Mouse (Mus musculus): ENCODE measurements around the gene Padi2. TPM values are rescaled to one million over a fixed set of nuclear protein-coding genes. Genes with fewer than 3 reads are reported as not detected.

Gene Padi2
- polyA plus RNA-seq, 1 experiment from 2014 or later = 0.89 TPM

DNA sequence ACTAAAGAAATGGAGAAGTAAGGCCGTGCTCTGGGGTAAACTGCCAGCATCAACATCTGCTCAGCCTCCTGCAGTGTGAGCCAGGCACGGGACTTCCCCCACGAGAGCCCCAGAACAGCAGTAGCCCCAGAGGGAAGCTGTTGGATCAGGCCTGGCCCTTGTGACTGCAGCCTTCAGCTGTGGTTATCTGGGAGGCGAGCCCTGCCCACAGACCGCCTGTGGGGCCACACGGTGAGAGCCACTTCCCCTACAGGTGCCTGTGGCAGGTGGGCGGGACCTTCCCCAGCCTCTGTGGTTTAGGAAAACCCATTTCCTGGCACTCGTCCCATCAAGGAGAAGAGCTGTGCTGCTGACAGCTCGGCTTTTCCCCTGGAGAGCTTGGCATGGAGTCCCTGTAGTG, 77.3 kb downstream of the Padi2 start:
- Histone ChIP-seq H3K4me2 (replicated peaks) (no peak overlapping the region), H3K9ac (replicated peaks) (no peak overlapping the region), H3K27me3 (0 out of 2 replicates have a peak, but pooled peaks cover 8% of the 10 kb centered on the region), H3K9me3 (no peaks in the 10 kb centered on the region), H3K4me3 (no peak overlapping the region), H3K4me1 (peaks cover 21% of the 10 kb centered on the region), H3K36me3 (peaks cover 16% of the 10 kb centered on the region), H3K27ac (replicated peaks) (no peak overlapping the region)
- no peak for ATAC-seq (ENCODE audit: low FRiP score, low read depth)
- WGBS = 22% methylated on average over 9 of the region's 9 CpGs

- 87% methylated on average over 6 of the region's 6 CpGs for WGBS
These were observed 78.4 kb downstream of the Padi2 start for GRCm38 (mm10) chr4:140984544-140984943.

GRCm38 (mm10) chr4:140986024-140986710, 80.0 kb downstream of the Padi2 start:
- peak; percentile 31; the same call in 1 of the 2 replicates for ATAC-seq (ENCODE audit: low FRiP score, low read depth)
- peak overlapping the region; percentile 59 for H3K4me2 ChIP-seq (replicated peaks)
- H3K36me3 ChIP-seq = no peaks in the 10 kb centered on the region
- 27% methylated on average over 15 of the region's 15 CpGs for WGBS
- H3K4me1 ChIP-seq = peaks cover 38% of the 10 kb centered on the region
- peak overlapping the region; percentile 69 for H3K4me3 ChIP-seq
- H3K27me3 ChIP-seq = 0 out of 2 replicates have a peak, but pooled peaks cover 8% of the 10 kb centered on the region
- H3K9me3 ChIP-seq = no peaks in the 10 kb centered on the region
- H3K9ac ChIP-seq (replicated peaks) = peak overlapping the region; percentile 77
- H3K27ac ChIP-seq (replicated peaks) = peak overlapping the region; percentile 62

More at GRCm38 (mm10) chr4:140984544-140984943, 78.4 kb downstream of the Padi2 start:
- no peak overlapping the region for H3K4me3 ChIP-seq
- H3K9me3 ChIP-seq = no peaks in the 10 kb centered on the region
- 0 out of 2 replicates have a peak, but pooled peaks cover 8% of the 10 kb centered on the region for H3K27me3 ChIP-seq
- peaks cover 5% of the 10 kb centered on the region for H3K36me3 ChIP-seq
- ATAC-seq (ENCODE audit: low FRiP score, low read depth) = no peak
- no peak overlapping the region for H3K9ac ChIP-seq (replicated peaks)
- peaks cover 31% of the 10 kb centered on the region for H3K4me1 ChIP-seq
- H3K27ac ChIP-seq (replicated peaks) = no peak overlapping the region
- no peak overlapping the region for H3K4me2 ChIP-seq (replicated peaks)

DNA sequence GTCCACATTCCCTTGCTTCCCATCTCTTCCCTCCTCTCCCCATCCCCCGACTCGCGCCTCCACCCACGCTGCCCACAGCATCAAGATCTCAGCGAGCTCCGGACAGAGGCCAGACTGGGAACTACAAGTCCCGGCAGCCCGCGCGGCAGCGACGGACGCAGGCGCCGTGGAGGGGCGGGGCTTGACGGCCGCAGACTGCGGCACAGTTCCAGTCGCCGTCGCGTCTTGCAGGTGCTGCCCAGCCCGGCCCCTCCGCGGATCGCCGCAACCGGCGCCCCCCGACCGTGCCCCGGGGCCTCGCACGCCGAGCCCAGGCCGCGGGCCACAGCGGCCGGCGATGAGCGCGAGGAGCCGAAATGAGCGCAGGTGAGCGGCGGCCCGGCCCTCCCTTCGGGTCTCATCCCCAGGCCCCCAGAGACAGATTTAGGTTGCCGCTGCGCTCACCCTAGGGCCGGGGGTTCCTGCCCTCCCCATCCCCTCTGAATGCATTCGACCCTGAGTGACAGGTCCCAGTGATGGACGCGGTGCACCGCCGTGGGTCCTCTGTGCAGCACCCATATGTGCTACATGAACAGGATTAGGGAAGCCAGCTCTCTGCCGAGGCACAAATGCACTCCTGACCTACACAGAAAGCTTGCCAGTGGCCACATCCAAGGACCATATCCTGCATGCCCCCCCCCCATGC, 80.7 kb downstream of the Padi2 start, which contains the start of gene Atp13a2:
Gene Atp13a2 (plus strand): TSS at position 163 of the 685 bp plus-strand sequence.
- H3K27ac ChIP-seq (replicated peaks) = peak within 1 kb of the TSS; percentile 62
- WGBS = under 1% methylated on average over 55 of the region's 58 CpGs
- H3K36me3 ChIP-seq = peaks cover 2% of the 10 kb centered on the region; the same call in 1 of the 2 replicates
- H3K4me1 ChIP-seq = peaks cover 38% of the 10 kb centered on the region
- peak within 1 kb of the TSS; percentile 77 for H3K9ac ChIP-seq (replicated peaks)
- ATAC-seq (ENCODE audit: low FRiP score, low read depth) = peak; percentile 94
- H3K27me3 ChIP-seq = 0 out of 2 replicates have a peak, but pooled peaks cover 8% of the 10 kb centered on the region
- H3K4me2 ChIP-seq (replicated peaks) = peak within 1 kb of the TSS; percentile 59
- H3K9me3 ChIP-seq = no peaks in the 10 kb centered on the region
- peak within 1 kb of the TSS; percentile 69 for H3K4me3 ChIP-seq

DNA sequence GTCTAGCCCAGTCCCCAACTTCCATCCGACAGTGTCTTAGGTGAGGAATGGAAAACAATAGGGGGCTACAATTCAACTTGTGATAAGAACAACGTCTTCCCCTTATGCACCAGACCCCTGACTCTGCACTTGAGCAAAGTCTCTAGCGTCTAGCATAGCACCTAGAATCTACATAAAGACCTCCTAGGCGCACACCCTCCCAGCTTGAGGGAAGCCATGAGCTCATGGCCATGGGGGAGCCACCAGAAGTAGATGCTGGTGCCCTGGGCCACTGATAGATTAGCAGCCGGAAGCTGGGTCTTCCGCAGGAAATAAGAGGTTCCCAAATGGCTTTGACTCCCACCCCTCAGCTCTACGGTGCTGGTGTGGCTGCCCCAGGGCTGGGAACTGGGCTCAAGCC, 81.3 kb downstream of the Padi2 start:
- Histone ChIP-seq H3K4me2 (replicated peaks) (peak overlapping the region; percentile 59), H3K9ac (replicated peaks) (peak overlapping the region; percentile 77), H3K36me3 (peaks cover 8% of the 10 kb centered on the region), H3K9me3 (no peaks in the 10 kb centered on the region), H3K4me1 (peaks cover 38% of the 10 kb centered on the region), H3K27ac (replicated peaks) (no peak overlapping the region), H3K4me3 (peak overlapping the region; percentile 69), H3K27me3 (0 out of 2 replicates have a peak, but pooled peaks cover 8% of the 10 kb centered on the region)
- ATAC-seq (ENCODE audit: low FRiP score, low read depth) = no peak; the same call in 1 of the 2 replicates
- 36% methylated on average over 7 of the region's 7 CpGs for WGBS

DNA sequence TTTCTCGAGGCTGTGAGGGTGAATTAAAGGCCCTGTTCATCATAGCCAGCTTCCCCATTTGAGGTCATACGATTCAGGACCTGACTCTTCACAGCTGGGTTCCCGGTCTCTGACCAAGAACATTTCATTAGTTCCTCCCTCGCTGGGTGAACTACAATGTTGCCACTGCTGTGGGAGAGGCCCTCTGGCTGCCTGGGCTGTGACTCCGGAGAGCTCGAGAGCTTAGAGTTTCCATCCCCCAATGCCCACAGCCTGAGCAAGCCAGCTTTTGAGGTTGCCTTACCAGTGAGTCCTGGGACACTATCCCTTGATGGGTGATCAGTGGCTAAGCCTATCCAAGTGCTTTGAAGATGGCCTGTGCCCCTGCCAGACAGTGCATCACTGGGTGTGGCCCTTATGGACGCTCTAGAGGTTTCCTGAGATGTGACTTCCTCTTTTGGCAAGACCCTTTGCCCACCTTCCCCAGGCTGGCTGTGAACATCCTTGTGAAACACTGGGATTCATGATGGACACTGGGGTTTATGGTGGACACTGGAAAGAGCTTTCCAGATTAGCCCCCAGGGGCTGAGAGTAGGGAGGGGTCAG, 82.7 kb downstream of the Padi2 start:
- H3K4me2 ChIP-seq (replicated peaks) = peak overlapping the region; percentile 59
- peak overlapping the region; percentile 14; the same call in 1 of the 2 replicates for H3K4me3 ChIP-seq

DNA sequence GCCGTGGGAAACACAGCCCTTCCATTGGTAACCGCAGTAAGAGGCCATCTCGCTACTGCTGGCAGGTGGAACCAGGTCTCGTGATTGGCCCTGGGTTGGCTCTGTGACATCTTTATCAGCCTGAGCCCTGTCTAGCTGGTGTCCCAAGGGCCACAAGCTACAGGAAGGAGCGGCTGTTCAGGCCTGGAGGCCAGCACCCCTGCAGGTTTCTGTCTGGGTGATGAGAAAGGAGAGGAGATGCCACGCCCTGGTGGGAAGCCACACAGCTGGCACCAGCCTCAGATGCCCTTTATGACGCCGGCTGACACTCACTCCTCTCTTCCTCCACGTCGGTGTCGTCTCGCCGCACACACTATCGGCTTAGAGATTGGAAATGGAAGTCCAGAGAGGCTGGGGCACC, 83.3 kb downstream of the Padi2 start:
- 91% methylated on average over 14 of the region's 14 CpGs for WGBS
- Histone ChIP-seq H3K9ac (replicated peaks) (no peak overlapping the region), H3K4me3 (no peak overlapping the region), H3K4me1 (peaks cover 30% of the 10 kb centered on the region), H3K27ac (replicated peaks) (no peak overlapping the region), H3K27me3 (0 out of 2 replicates have a peak, but pooled peaks cover 7% of the 10 kb centered on the region), H3K4me2 (replicated peaks) (no peak overlapping the region), H3K9me3 (no peaks in the 10 kb centered on the region), H3K36me3 (peaks cover 26% of the 10 kb centered on the region)
- ATAC-seq (ENCODE audit: low FRiP score, low read depth) = no peak

More for the DNA sequence above, 82.7 kb downstream of the Padi2 start:
- Histone ChIP-seq H3K27me3 (0 out of 2 replicates have a peak, but pooled peaks cover 8% of the 10 kb centered on the region), H3K4me1 (peaks cover 30% of the 10 kb centered on the region), H3K27ac (replicated peaks) (0 out of 2 replicates have a peak overlapping the region, but pooled peaks have one; percentile 15), H3K9ac (replicated peaks) (0 out of 2 replicates have a peak overlapping the region, but pooled peaks have one; percentile 7), H3K9me3 (no peaks in the 10 kb centered on the region), H3K36me3 (peaks cover 20% of the 10 kb centered on the region)
- WGBS = 69% methylated on average over 7 of the region's 7 CpGs
- no peak for ATAC-seq (ENCODE audit: low FRiP score, low read depth)

GRCm38 (mm10) chr4:140992215-140992614, 86.1 kb downstream of the Padi2 start:
- Histone ChIP-seq H3K27ac (replicated peaks) (no peak overlapping the region), H3K9me3 (no peaks in the 10 kb centered on the region), H3K9ac (replicated peaks) (no peak overlapping the region), H3K27me3 (no peaks in the 10 kb centered on the region), H3K36me3 (peaks cover 54% of the 10 kb centered on the region), H3K4me1 (peaks cover 27% of the 10 kb centered on the region), H3K4me2 (replicated peaks) (no peak overlapping the region), H3K4me3 (no peak overlapping the region)
- no peak for ATAC-seq (ENCODE audit: low FRiP score, low read depth)
- WGBS = 84% methylated on average over 20 of the region's 20 CpGs

- peaks cover 12% of the 10 kb centered on the region; the same call in 1 of the 2 replicates for H3K4me1 ChIP-seq
- H3K36me3 ChIP-seq = peaks cover 68% of the 10 kb centered on the region
- H3K4me2 ChIP-seq (replicated peaks) = no peak overlapping the region
- no peak overlapping the region for H3K27ac ChIP-seq (replicated peaks)
- 82% methylated on average over 8 of the region's 8 CpGs for WGBS
- H3K4me3 ChIP-seq = no peak overlapping the region
- no peaks in the 10 kb centered on the region for H3K27me3 ChIP-seq
- no peak overlapping the region for H3K9ac ChIP-seq (replicated peaks)
- H3K9me3 ChIP-seq = no peaks in the 10 kb centered on the region
- ATAC-seq (ENCODE audit: low FRiP score, low read depth) = no peak
These were observed 87.7 kb downstream of the Padi2 start for GRCm38 (mm10) chr4:140993846-140994245.

- H3K4me2 ChIP-seq (replicated peaks) = no peak overlapping the region
- ATAC-seq (ENCODE audit: low FRiP score, low read depth) = no peak
- H3K4me1 ChIP-seq = no peaks in the 10 kb centered on the region
- H3K9ac ChIP-seq (replicated peaks) = no peak overlapping the region
- no peak overlapping the region for H3K27ac ChIP-seq (replicated peaks)
- H3K4me3 ChIP-seq = no peak overlapping the region
- H3K27me3 ChIP-seq = no peaks in the 10 kb centered on the region
- H3K9me3 ChIP-seq = no peaks in the 10 kb centered on the region
- H3K36me3 ChIP-seq = peaks cover 88% of the 10 kb centered on the region
- WGBS = 94% methylated on average over 8 of the region's 8 CpGs
These were observed 89.7 kb downstream of the Padi2 start for GRCm38 (mm10) chr4:140995811-140996210.

DNA sequence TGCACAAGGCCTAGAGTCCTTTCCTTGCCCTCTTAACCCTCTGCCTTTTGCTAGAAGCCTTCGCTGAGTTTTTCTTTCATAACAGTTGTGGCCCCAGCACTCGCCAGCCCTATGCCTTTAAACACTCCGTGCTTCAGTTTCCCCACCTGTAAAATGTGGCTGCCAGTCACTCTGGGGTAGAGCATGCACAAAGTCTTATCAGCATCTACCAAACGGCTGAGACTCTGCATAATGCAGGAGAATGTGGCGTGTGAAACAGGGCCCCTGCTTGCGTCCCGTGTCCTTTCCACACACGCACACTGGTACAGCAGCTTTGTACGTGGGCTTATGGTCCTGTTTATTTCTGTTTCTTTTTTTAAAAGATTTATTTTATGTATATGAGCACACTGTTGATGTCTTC, 90.7 kb downstream of the Padi2 start:
- peaks cover 96% of the 10 kb centered on the region for H3K36me3 ChIP-seq
- H3K4me1 ChIP-seq = no peaks in the 10 kb centered on the region
- H3K27ac ChIP-seq (replicated peaks) = no peak overlapping the region
- no peak for ATAC-seq (ENCODE audit: low FRiP score, low read depth)
- no peak overlapping the region for H3K9ac ChIP-seq (replicated peaks)
- 98% methylated on average over 9 of the region's 9 CpGs for WGBS
- no peaks in the 10 kb centered on the region for H3K9me3 ChIP-seq
- H3K4me2 ChIP-seq (replicated peaks) = no peak overlapping the region
- no peak overlapping the region for H3K4me3 ChIP-seq
- no peaks in the 10 kb centered on the region for H3K27me3 ChIP-seq
